Comparison of ENCODE assay signal across 8 mouse cellular contexts in the genomic region with DNA sequence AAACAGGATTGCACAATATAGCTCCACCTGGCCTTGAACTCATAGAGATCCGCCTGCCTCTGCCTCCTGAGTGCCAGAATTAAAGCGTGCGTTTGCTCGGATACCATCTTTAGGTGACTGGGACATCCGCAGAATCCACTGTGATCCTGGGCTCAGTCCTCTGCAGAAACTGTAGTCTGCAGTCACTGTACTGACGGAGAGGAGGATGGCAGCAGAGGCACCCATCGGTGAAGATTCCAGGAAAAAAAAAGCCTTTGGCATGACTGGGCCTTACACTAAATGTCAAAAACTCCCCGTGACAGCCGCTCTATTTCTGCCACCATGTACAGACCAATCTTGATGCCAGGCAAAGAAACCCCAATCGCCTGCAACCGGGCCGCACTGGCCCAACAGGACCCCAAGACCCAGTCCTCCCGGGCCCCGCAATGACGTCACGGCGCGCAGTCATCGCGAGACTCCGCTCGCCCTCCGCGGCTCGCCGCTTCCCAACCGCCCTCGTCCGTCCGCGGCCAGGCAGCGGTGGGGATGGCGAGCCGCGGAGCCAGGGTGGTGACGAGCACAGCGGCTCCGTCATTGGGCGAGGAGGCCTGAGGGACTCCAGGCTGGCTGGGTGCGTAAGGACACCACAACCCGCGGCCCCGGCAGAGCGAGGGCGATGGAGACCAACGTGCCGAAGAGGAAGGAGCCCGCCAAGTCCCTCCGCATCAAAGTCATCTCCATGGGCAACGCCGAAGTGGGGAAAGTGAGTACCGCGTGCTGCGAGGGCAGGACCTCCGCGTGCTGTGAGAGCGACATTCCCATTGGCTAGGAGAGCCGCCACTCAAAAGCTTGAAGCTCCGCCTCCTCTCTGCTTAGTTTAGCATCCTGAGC. TPM values are rescaled to one million over a fixed set of nuclear protein-coding genes. Genes with fewer than 3 reads are reported as not detected.
DNase-seq lines count a peak whose midpoint lies in the region; ATAC-seq lines count a peak whose summit lies in the region.

TSS of gene Dnajc27 (plus strand) at position 452 of the 870 bp plus-strand sequence.

- H3K4me2 ChIP-seq in heart, embryonic 14.5 days (ENCODE audit: low read length) = peak within 1 kb of the TSS; percentile 78
- peak within 1 kb of the TSS; percentile 82 for H3K4me2 ChIP-seq in liver, embryonic 13.5 days
- H3K4me2 ChIP-seq in stomach, embryonic 16.5 days (ENCODE audit: low read depth, low read length) = peak within 1 kb of the TSS; percentile 62

- ATAC-seq in CD4-positive, CD25-positive, alpha-beta regulatory T cell, adult 4 months = peak; percentile 96
- peak; percentile 92 for ATAC-seq in heart, embryonic 14.5 days (ENCODE audit: insufficient number of reproducible peaks, insufficient read depth, low FRiP score, low read depth)
- ATAC-seq in liver, embryonic 13.5 days (ENCODE audit: low read depth) = peak; percentile 94
- peak; percentile 95 for ATAC-seq in stomach, embryonic 16.5 days (ENCODE audit: insufficient read depth, low FRiP score)

- peak within 1 kb of the TSS; percentile 92 to 95 for H3K27ac ChIP-seq in heart, embryonic 14.5 days (replicated peaks in 1 of 2; ENCODE audit: control insufficient read depth in 1 of 2, insufficient read depth in 1 of 2, low read depth in 2 of 2, low read length in 2 of 2)
- peak within 1 kb of the TSS; percentile 90 for H3K27ac ChIP-seq in liver, embryonic 13.5 days
- H3K27ac ChIP-seq in stomach, embryonic 16.5 days (ENCODE audit: low read length) = peak within 1 kb of the TSS; percentile 88

- peak; percentile 89 for DNase-seq in c-Kit-negative CD71-positive TER-119-positive erythroid progenitor cells, embryonic 14.5 days (ENCODE audit: low read depth, low spot score)
- peak; percentile 93 for DNase-seq in fibroblast of lung, adult 2 months (ENCODE audit: low read depth)
- DNase-seq in kidney, postnatal 14 days = peak; percentile 94
- peak; percentile 89 for DNase-seq in liver, embryonic 13.5 days
- peak; percentile 96 for DNase-seq in neural tube, embryonic 10.5 days (ENCODE audit: extremely low spot score, low spot score)

- peak within 1 kb of the TSS; percentile 80 for H3K9ac ChIP-seq in heart, embryonic 14.5 days (ENCODE audit: low read length)
- peak within 1 kb of the TSS; percentile 76 for H3K9ac ChIP-seq in liver, embryonic 13.5 days
- peak within 1 kb of the TSS; percentile 79 for H3K9ac ChIP-seq in stomach, embryonic 16.5 days (ENCODE audit: low read length)

- WGBS in heart, embryonic 14.5 days = 4% methylated on average over 59 of the region's 59 CpGs
- 6% methylated on average over 58 of the region's 59 CpGs for WGBS in liver, embryonic 13.5 days (ENCODE audit: insufficient replicate concordance)
- 5% methylated on average over 59 of the region's 59 CpGs for WGBS in stomach, embryonic 16.5 days

- peaks cover 20% of the 10 kb centered on the region for H3K36me3 ChIP-seq in heart, embryonic 14.5 days (ENCODE audit: control insufficient read depth, insufficient read depth, low read length)
- H3K36me3 ChIP-seq in liver, embryonic 13.5 days = peaks cover 17% of the 10 kb centered on the region; the same call in 1 of the 2 replicates
- H3K36me3 ChIP-seq in stomach, embryonic 16.5 days (ENCODE audit: control insufficient read depth, insufficient read depth, low read length) = 0 out of 2 replicates have a peak, but pooled peaks cover 4% of the 10 kb centered on the region

- peak within 1 kb of the TSS; percentile 63 to 67 for H3K4me3 ChIP-seq in heart, embryonic 14.5 days (ENCODE audit: control insufficient read depth in 1 of 2, insufficient read depth in 1 of 2, low read depth in 1 of 2, low read length in 2 of 2)
- peak within 1 kb of the TSS; percentile 67 for H3K4me3 ChIP-seq in liver, embryonic 13.5 days (replicated peaks)
- peak within 1 kb of the TSS; percentile 57 for H3K4me3 ChIP-seq in stomach, embryonic 16.5 days (replicated peaks; ENCODE audit: low read length)

- H3K27me3 ChIP-seq in heart, embryonic 14.5 days (ENCODE audit: control insufficient read depth, insufficient read depth, low read length) = no peaks in the 10 kb centered on the region
- H3K27me3 ChIP-seq in liver, embryonic 13.5 days = no peaks in the 10 kb centered on the region
- no peaks in the 10 kb centered on the region for H3K27me3 ChIP-seq in stomach, embryonic 16.5 days (ENCODE audit: control insufficient read depth, insufficient read depth, low read length)

- H3K4me1 ChIP-seq in heart, embryonic 14.5 days (ENCODE audit: control insufficient read depth in 2 of 2, insufficient read depth in 2 of 2, low read length in 2 of 2) = peaks cover 3 to 8% of the 10 kb centered on the region in 2 experiments; a peak in 3 of 4 replicates
- H3K4me1 ChIP-seq in liver, embryonic 13.5 days (replicated peaks) = peaks cover 20% of the 10 kb centered on the region
- peaks cover 7% of the 10 kb centered on the region; the same call in 1 of the 2 replicates for H3K4me1 ChIP-seq in stomach, embryonic 16.5 days (ENCODE audit: control insufficient read depth, insufficient read depth, low read length)

- no peaks in the 10 kb centered on the region for H3K9me3 ChIP-seq in heart, embryonic 14.5 days (ENCODE audit: control insufficient read depth, low read length)
- no peaks in the 10 kb centered on the region for H3K9me3 ChIP-seq in liver, embryonic 13.5 days (replicated peaks)
- H3K9me3 ChIP-seq in stomach, embryonic 16.5 days (replicated peaks; ENCODE audit: control insufficient read depth, low read length) = no peaks in the 10 kb centered on the region

RNA-seq across cellular contexts. Expression of gene Dnajc27, which starts in this region (rescaled TPM):
- polyA plus RNA-seq in CD4-positive, CD25-positive, alpha-beta regulatory T cell, adult 4 months (2017; shearing (Covaris generic)) = 1 to 10 TPM; 2.3 to 4.9 TPM
- 7.8 and 8.7 TPM in 2 replicates for polyA plus RNA-seq in heart, embryonic 14.5 days (2014; fragmentation: Nextera tagmentation; extraction: Ambion mirVana)
- 2.0 and 2.5 TPM in 2 replicates for polyA plus RNA-seq in liver, embryonic 13.5 days (2015; fragmentation: Nextera tagmentation; extraction: Ambion mirVana)
- 5.7 and 6.1 TPM in 2 replicates for polyA plus RNA-seq in stomach, embryonic 16.5 days (2015; fragmentation: Nextera tagmentation; extraction: Ambion mirVana)

Comparison
In these comparisons a context has a peak if more than half of its experiments do, and no peak if none do; other contexts are left out.
1. Peak in every context shown above with its lines: DNase-seq, ATAC-seq, H3K4me3 ChIP-seq and H3K27ac ChIP-seq.